Mouse (Mus musculus) testis, adult 2 months (tissue): ENCODE data around the gene Usp46.

Experiments used
- CTCF ChIP-seq: fragments of 200-500 bp; IDR thresholded peaks from 2 replicates; pipeline ENCODE4 v1.5.1; 2012; ENCODE audit warnings: low read depth, mild to moderate bottlenecking, inconsistent platforms, low read length, moderate library complexity; ENCODE audit not compliant: control insufficient read depth, insufficient read depth, insufficient replicate concordance
- POLR2A ChIP-seq: fragments of 200-500 bp; IDR thresholded peaks from 2 replicates; pipeline ENCODE4 v1.6.1; 2012; ENCODE audit warnings: low read depth, mild to moderate bottlenecking, inconsistent platforms, low read length, moderate library complexity; ENCODE audit not compliant: control insufficient read depth

DNA sequence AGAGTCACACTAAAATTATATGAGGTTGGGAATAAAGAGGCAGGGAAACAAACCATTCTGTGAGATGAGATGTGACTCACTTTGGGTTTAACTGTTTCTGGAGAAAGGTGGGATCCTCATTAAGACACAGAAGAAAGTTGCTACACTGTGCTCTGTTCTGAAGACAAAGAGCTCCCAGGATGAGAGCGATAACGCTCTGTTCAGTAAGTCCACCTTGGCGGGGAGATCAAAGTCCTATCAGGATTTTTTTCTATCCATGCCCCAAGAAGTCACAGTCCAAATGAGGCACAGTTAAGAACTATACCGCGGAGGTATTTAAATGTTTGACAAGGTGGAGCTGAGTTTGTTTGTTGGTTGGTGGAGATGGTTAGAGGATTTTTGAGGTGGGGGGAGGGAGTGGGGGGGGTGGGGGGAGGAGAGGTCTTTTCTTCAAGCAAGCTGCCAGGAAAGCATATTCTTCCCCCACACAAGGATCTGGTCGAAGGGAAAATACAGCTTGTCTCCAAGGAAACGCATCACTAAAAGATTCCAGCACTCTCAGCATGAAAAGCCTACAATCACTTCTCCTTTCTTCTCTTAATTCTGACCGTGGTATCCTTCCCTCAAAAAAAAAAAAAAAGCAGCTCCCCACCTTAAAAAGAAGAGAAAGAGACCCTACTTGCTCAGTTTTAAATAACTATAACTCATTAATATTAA lies 49.2 kb downstream of the Usp46 start:
- TF ChIP-seq POLR2A (no peak), CTCF (no peak)
